Mouse (Mus musculus): ENCODE data around the gene Vamp5.

The Vamp5 gene

DNA sequence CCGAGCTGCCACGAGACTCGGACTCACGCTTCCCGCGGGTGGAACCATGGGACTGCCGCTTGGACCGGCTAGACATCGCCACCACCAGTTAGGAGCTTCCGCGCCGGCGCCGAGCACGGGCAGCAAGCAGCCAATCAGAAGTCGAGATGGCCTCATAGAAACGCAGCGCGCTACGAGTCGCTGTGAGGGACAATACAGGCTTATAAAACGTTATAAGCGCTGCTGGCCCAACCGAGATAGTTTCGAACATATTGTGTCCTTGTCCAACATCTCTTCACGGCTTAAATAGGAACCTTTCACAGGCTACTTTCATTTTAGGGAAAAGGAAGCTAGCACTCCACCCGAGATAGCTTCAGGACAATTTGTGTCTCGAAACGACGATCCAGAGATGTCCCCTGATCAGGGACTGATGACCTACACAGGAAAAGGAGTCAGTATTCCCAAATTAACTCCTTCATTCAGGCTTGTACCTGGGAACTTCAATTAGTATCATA, 35.1 kb downstream of the Vamp5 start, which contains the start of gene Usp39:
Gene Usp39 (minus strand): TSS at position 111 of the 494 bp plus-strand sequence.
- DNase-seq (ENCODE audit: low spot score), result peak; percentile 93

DNA sequence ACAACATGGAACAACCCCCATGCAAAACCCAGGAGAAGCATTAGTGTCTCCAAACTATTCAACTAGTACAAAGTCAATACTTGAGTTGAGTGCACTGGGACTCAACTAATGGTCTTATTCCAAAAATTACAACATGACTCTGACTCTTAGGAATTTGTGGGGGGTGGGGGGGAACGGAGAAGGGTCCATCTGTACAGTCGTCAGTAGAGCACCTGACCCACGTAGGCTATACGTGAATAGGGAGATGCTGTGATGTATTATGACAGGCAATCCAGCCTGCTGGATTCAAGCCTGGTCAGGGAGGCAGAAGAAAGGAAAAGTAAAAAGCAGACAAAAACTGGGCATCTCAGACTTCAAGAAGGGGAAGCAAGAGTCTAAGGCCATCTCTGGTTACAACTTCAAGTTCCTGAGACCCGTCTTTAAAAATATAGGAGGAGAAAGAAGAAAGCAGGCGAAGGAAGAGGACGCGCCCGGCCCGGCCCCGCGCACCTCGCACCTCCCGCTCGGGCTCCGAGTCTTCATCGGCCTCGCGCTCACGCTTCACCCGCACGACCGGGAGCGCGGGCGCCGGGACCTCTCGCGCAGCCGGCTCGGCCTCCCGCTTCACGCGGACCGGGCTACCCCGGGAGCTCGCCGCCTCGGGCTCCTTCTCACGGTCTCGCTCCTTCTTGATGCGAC, 35.7 kb downstream of the Vamp5 start:
- DNase-seq (ENCODE audit: low spot score), result no peak

DNA sequence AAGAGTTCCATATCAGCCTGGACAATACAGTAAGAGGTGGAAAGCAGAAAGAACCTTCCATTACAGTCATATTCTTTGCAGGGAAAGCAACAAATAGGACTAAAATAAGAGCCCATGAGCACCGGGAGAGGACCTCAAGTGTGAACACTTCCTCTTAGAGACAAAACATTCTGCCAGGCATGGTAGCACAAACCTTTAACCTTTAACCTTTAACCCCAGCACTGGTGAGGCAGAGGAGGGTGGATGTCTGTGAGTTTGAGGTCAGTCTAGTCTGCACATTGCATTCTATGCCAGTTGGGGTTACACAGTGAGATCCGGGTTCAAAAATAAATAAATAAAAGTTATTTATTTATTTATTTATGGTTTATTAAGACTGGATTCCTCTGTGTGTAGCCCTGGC, 39.8 kb downstream of the Vamp5 start:
- DNase-seq (ENCODE audit: low spot score), result no peak

DNA sequence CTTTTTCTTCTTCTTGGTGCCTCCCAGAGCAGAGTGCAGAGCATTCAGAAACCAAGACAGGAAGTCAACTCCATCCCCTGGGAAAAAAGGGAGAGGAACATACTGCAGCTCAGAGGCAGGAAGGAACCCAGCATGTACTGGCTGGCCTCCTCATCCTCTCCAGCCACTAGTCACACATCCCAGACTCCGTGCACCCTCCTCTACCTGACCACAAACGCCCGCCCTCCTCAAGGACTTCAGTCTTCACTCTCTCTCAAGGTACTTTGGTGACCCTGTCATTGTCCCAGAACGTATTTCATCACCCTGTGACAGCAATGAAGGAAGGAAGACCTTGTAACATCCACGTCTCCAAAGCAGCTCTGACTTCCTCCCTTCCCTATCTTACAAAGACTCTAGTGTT, 47.2 kb downstream of the Vamp5 start:
- DNase-seq (ENCODE audit: low spot score), result no peak

DNA sequence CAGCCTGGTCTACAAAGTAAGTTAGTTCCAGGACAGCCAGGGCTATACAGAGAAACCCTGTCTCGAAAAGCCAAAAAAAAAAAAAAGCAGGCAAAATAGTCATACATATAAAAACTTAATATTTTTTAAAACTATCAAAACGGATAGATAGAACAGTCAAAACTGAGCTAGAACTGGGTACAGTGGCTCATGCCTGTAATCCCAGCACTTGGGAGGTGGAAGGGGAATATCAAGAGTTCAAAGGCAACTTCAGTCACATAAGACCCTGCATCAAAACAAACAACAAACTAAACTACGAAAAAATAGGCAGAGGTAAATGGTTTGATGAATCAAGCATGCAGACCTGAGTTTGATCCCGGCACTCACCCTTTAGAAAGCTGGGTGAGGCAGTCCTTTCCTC, 50.1 kb downstream of the Vamp5 start:
- DNase-seq (ENCODE audit: low spot score), result no peak

DNA sequence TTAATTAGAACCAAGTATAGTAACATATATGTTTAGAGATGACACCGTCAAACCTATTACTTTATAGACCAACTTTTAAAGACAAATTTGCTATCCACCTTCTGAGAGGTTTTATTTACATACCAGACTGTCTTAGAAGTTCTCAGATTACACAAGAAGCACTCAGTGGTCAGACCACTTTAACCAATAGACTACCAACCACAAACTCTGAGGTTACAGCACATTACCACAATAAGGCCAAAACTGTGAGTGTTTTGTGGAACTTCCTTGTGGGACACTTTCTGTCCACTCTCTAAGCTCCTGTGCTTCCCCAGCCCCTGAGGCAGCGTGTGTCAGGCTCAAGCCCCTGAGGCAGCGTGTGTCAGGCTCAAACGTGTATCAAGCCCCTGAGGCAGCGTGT, 51.2 kb downstream of the Vamp5 start:
- no peak for DNase-seq (ENCODE audit: low spot score)

DNA sequence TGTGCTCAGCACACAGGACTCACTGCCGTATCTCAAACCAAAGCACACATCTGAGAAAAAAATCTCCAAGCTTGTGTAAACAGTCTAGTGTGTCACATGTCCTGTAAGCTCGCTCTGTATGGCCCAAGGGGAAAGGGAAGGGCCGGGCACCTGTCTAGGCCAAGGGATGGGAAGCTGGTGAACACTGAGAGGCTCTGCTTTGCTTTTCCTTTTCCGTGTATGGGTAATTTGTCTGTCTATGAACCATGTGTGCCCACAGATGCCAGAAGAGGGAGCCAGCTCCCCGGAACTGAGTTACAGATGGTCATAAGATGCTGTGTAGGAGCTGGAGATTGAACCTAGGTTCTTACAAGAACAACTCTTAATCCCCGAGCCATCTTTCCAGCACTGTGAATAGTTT, 54.0 kb downstream of the Vamp5 start:
- DNase-seq (ENCODE audit: low spot score), result peak; percentile 62

DNA sequence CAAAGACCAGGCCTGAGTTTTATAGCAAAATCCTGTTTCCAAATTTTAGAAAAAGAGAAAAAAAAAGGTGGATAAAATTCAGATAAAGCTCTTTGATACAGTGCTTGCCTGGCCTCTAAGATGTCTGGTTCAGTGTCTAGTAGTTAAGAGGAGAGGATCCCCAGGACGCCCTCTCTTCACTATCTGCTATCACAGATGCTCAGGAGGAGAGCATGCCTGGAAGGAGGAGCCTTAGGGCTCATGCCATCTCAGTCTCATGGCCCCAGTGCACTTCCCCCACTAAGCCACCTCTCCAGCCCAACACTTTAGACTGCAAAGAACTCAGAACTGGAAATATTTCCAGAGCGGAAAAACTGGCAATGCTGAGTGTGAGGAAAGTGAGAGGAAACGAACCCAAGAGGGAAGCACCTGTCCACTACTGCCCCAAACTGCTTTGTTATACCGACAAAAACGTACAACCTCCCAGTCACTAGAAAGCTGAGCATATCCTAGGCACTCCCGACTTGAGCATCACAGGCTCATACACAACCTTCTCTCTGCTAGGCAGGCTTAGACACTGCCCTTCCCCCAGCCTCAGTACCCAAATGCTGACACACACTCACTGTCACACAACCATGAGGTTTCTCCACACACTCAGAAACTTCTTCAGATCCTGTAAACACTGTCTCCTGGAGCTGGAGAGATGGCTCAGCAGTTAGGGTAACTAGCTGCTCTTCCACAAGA, 56.3 kb downstream of the Vamp5 start:
- no peak for DNase-seq (ENCODE audit: low spot score)

DNA sequence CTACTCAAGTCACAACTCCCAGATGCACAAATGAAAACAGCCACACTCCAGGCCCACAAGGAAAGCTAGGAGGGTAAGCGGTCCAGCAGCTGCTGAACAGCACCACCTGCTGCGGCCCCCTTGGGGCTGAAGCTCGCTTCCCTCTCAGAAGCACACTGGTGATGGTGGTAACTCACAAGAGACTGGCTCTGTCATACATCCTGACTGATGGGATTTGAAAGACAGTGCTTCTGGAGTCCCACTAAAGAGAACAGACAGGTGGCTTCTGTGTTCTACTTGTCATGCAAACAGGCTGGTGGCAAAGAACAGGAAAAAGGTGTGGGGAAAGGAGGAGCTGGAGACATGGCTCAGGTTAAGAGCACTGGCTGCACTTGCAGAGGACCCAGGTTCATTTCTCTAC, 57.3 kb downstream of the Vamp5 start:
- no peak for DNase-seq (ENCODE audit: low spot score)

DNA sequence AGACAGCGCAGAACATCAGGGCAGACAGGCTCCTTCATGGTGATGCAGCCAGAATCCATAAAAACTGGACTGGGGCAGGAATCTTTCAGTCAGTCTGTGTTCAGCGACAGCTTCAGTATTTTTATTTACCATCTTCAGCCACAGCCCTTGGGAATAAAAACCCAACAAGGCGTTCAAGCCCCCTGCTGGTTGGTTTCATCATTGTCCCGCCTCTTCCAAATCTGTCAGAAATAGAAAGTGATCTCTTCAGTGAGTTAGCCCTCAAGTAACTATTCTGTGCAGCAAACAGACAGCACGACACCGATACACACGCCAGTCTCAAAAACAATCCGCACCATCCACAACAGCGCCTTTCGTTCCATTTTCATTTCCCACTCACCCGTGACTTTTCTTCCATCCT, 61.2 kb downstream of the Vamp5 start:
- peak; percentile 57 for DNase-seq (ENCODE audit: low spot score)
